Mouse (Mus musculus) CH12.LX (cell line): ENCODE measurements around the gene Sh3bgrl2.

ENCODE experiments used
- BHLHE40 ChIP-seq: IDR thresholded peaks from 2 replicates; pipeline ENCODE4 v1.6.1; 2011; ENCODE audit warnings: mild to moderate bottlenecking, low read depth, low read length, improper control_type of control experiment
- CHD2 ChIP-seq: IDR thresholded peaks from 2 replicates; pipeline ENCODE4 v1.6.1; 2011; ENCODE audit warnings: low read length, improper control_type of control experiment
- CTCF ChIP-seq, 2 experiments: IDR thresholded peaks in 1 of 2; conservative IDR thresholded peaks in 1 of 2; 2 replicates each; pipeline ENCODE4 v1.5.1; 2011 to 2012; ENCODE audit warnings: low read depth in 2 of 2, low read length in 2 of 2, improper control_type of control experiment in 1 of 2, inconsistent platforms in 1 of 2, mild to moderate bottlenecking in 1 of 2, moderate library complexity in 1 of 2
- JUND ChIP-seq: conservative IDR thresholded peaks from 2 replicates; pipeline ENCODE4 v1.6.1; 2011; ENCODE audit warnings: low read depth, low read length, improper control_type of control experiment
- RCOR1 ChIP-seq: conservative IDR thresholded peaks from 2 replicates; pipeline ENCODE4 v1.6.1; 2012; ENCODE audit warnings: low read depth, mild to moderate bottlenecking, inconsistent platforms, low read length, improper control_type of control experiment
- USF2 ChIP-seq: conservative IDR thresholded peaks from 2 replicates; pipeline ENCODE4 v1.6.1; 2011; ENCODE audit warnings: low read depth, low read length, improper control_type of control experiment

- TF ChIP-seq CHD2: no peak
- TF ChIP-seq USF2: no peak
- TF ChIP-seq JUND: no peak
- no peak for TF ChIP-seq RCOR1
- no peak for TF ChIP-seq BHLHE40
- TF ChIP-seq CTCF (conservative IDR thresholded peaks at IDR 0.05 in 1 of 2, IDR thresholded peaks at IDR 0.05 in 1 of 2; ENCODE audit: low read depth in 2 of 2, low read length in 2 of 2): no peak
Observed at GRCm38 (mm10) chr9:83686511-83687100, 138.5 kb downstream of the Sh3bgrl2 start.
